Mouse (Mus musculus): ENCODE measurements around the gene Tlk1.

The Tlk1 gene

GRCm38 (mm10) chr2:70825371-70826051, at the start of gene Tlk1:
Gene Tlk1, minus strand, starts transcription at chr2:70825728.
- peak; percentile 94 for DNase-seq (ENCODE audit: low read depth)

- DNase-seq (ENCODE audit: low read depth): no peak
Measured at GRCm38 (mm10) chr2:70875129-70875528, 49.6 kb upstream of the Tlk1 start.

- no peak for DNase-seq (ENCODE audit: low read depth)
Measured at GRCm38 (mm10) chr2:70873168-70873567, 47.6 kb upstream of the Tlk1 start.

GRCm38 (mm10) chr2:70871466-70872022, 46.0 kb upstream of the Tlk1 start:
- DNase-seq (ENCODE audit: low read depth): no peak

GRCm38 (mm10) chr2:70870819-70871218, 45.3 kb upstream of the Tlk1 start:
- DNase-seq (ENCODE audit: low read depth): no peak

GRCm38 (mm10) chr2:70869116-70869515, 43.6 kb upstream of the Tlk1 start:
- DNase-seq (ENCODE audit: low read depth): peak; percentile 51

GRCm38 (mm10) chr2:70867231-70867630, 41.7 kb upstream of the Tlk1 start:
- DNase-seq (ENCODE audit: low read depth): no peak

- no peak for DNase-seq (ENCODE audit: low read depth)
Measured at GRCm38 (mm10) chr2:70862881-70863280, 37.4 kb upstream of the Tlk1 start.

GRCm38 (mm10) chr2:70859740-70860139, 34.2 kb upstream of the Tlk1 start:
- no peak for DNase-seq (ENCODE audit: low read depth)

- no peak for DNase-seq (ENCODE audit: low read depth)
Measured at GRCm38 (mm10) chr2:70856971-70857370, 31.4 kb upstream of the Tlk1 start.

GRCm38 (mm10) chr2:70854231-70854888, 28.8 kb upstream of the Tlk1 start:
- no peak for DNase-seq (ENCODE audit: low read depth)

- DNase-seq (ENCODE audit: low read depth): no peak
Measured at GRCm38 (mm10) chr2:70853329-70853728, 27.8 kb upstream of the Tlk1 start.

GRCm38 (mm10) chr2:70852796-70853221, 27.3 kb upstream of the Tlk1 start:
- DNase-seq (ENCODE audit: low read depth): no peak

- no peak for DNase-seq (ENCODE audit: low read depth)
Measured at GRCm38 (mm10) chr2:70852186-70852795, 26.8 kb upstream of the Tlk1 start.

GRCm38 (mm10) chr2:70845871-70846270, 20.3 kb upstream of the Tlk1 start:
- no peak for DNase-seq (ENCODE audit: low read depth)

GRCm38 (mm10) chr2:70844694-70845395, 19.3 kb upstream of the Tlk1 start:
- DNase-seq (ENCODE audit: low read depth): no peak

- DNase-seq (ENCODE audit: low read depth): peak; percentile 19
Measured at GRCm38 (mm10) chr2:70842049-70842618, 16.6 kb upstream of the Tlk1 start.

GRCm38 (mm10) chr2:70838536-70839216, 13.1 kb upstream of the Tlk1 start:
- no peak for DNase-seq (ENCODE audit: low read depth)

GRCm38 (mm10) chr2:70836306-70836651, 10.8 kb upstream of the Tlk1 start:
- DNase-seq (ENCODE audit: low read depth): no peak

- no peak for DNase-seq (ENCODE audit: low read depth)
Measured at GRCm38 (mm10) chr2:70835641-70836305, 10.2 kb upstream of the Tlk1 start.

- no peak for DNase-seq (ENCODE audit: low read depth)
Measured at GRCm38 (mm10) chr2:70835209-70835608, 9.7 kb upstream of the Tlk1 start.

All from NIH3T3 (cell line).